Mouse (Mus musculus) bone marrow, adult 2 months (tissue): ENCODE results near the gene Kctd15.

Experiments
- CTCF ChIP-seq: fragments of 200-500 bp; IDR thresholded peaks from 2 replicates; pipeline ENCODE4 v1.5.1; 2011; ENCODE audit warnings: low read length, control low read depth; ENCODE audit not compliant: control insufficient read depth, insufficient read depth
- POLR2A ChIP-seq: fragments of 200-500 bp; IDR thresholded peaks from 2 replicates; pipeline ENCODE4 v1.6.1; 2011; ENCODE audit warnings: low read depth, mild to moderate bottlenecking, control low read depth, low read length, borderline replicate concordance; ENCODE audit not compliant: control insufficient read depth

- no peak for TF ChIP-seq POLR2A
- no peak for TF ChIP-seq CTCF
Measured at GRCm38 (mm10) chr7:34597986-34598385, 58.5 kb downstream of the Kctd15 start.
